Mouse (Mus musculus) MEL (cell line): ENCODE measurements around the gene Nr3c2.

Experiments used
- CHD2 ChIP-seq: IDR thresholded peaks from 2 replicates; pipeline ENCODE4 v1.6.1; 2011; ENCODE audit warnings: low read length, improper control_type of control experiment
- CTCF ChIP-seq, 3 experiments: IDR thresholded peaks in 2 of 3; conservative IDR thresholded peaks in 1 of 3; 2 replicates each; pipeline ENCODE4 v1.5.1; 2011 to 2012; ENCODE audit warnings: low read length in 3 of 3, low read depth in 2 of 3, mild to moderate bottlenecking in 2 of 3, improper control_type of control experiment in 1 of 3, inconsistent platforms in 1 of 3, mixed read lengths in 1 of 3, moderate library complexity in 1 of 3; ENCODE audit not compliant: control insufficient read depth in 1 of 3, insufficient read depth in 1 of 3, poor library complexity in 1 of 3, severe bottlenecking in 1 of 3
- EP300 ChIP-seq, 2 experiments: IDR thresholded peaks; 2 replicates each; pipeline ENCODE4 v1.6.1; 2011; ENCODE audit warnings: improper control_type of control experiment in 2 of 2, low read length in 2 of 2, low read depth in 1 of 2, mild to moderate bottlenecking in 1 of 2
- GATA1 ChIP-seq: IDR thresholded peaks from 2 replicates; pipeline ENCODE4 v1.6.1; 2011; ENCODE audit warnings: low read depth, low read length, improper control_type of control experiment
- MYB ChIP-seq: IDR thresholded peaks from 2 replicates; pipeline ENCODE4 v1.6.1; 2011; ENCODE audit warnings: mild to moderate bottlenecking, low read depth, low read length, improper control_type of control experiment
- POLR2A ChIP-seq, 2 experiments: IDR thresholded peaks; 2 replicates each; pipeline ENCODE4 v1.6.1; 2011 to 2012; ENCODE audit warnings: low read length in 2 of 2, mild to moderate bottlenecking in 2 of 2, control low read depth in 1 of 2, improper control_type of control experiment in 1 of 2, low read depth in 1 of 2, moderate library complexity in 1 of 2; ENCODE audit not compliant: control insufficient read depth in 1 of 2, insufficient read depth in 1 of 2, poor library complexity in 1 of 2
- TAL1 ChIP-seq: IDR thresholded peaks from 2 replicates; pipeline ENCODE4 v1.6.1; 2012; ENCODE audit warnings: mild to moderate bottlenecking, inconsistent platforms, low read length, moderate library complexity, mixed read lengths
- TCF12 ChIP-seq: IDR thresholded peaks from 2 replicates; pipeline ENCODE4 v1.6.1; 2014; ENCODE audit warnings: low read depth, mild to moderate bottlenecking, inconsistent platforms, low read length, improper control_type of control experiment, moderate library complexity

- TF ChIP-seq MYB (no peak), CTCF (IDR thresholded peaks at IDR 0.05 in 2 of 3, conservative IDR thresholded peaks at IDR 0.05 in 1 of 3; ENCODE audit: control insufficient read depth in 1 of 3, insufficient read depth in 1 of 3, low read depth in 2 of 3, low read length in 3 of 3, poor library complexity in 1 of 3, severe bottlenecking in 1 of 3) (no peak), TCF12 (no peak), EP300 (IDR thresholded peaks at IDR 0.05; ENCODE audit: low read depth in 1 of 2, low read length in 2 of 2) (no peak), GATA1 (no peak), TAL1 (no peak), POLR2A (IDR thresholded peaks at IDR 0.05; ENCODE audit: control insufficient read depth in 1 of 2, insufficient read depth in 1 of 2, low read depth in 1 of 2, low read length in 2 of 2, poor library complexity in 1 of 2) (no peak), CHD2 (no peak)
Observed at GRCm38 (mm10) chr8:77254466-77254865, 355.2 kb downstream of the Nr3c2 start.
